Mouse (Mus musculus): Measurements from ENCODE around the gene Lrrtm3. TPM values are rescaled to one million over a fixed set of nuclear protein-coding genes. Genes with fewer than 3 reads are reported as not detected.

The Lrrtm3 gene
- total RNA-seq, 2 experiments from 2014 or later, result not detected

- ATAC-seq (replicated peaks; ENCODE audit: poor library complexity, severe bottlenecking), result no peak
Observed at GRCm38 (mm10) chr10:64049151-64049550, 40.9 kb downstream of the Lrrtm3 start.

DNA sequence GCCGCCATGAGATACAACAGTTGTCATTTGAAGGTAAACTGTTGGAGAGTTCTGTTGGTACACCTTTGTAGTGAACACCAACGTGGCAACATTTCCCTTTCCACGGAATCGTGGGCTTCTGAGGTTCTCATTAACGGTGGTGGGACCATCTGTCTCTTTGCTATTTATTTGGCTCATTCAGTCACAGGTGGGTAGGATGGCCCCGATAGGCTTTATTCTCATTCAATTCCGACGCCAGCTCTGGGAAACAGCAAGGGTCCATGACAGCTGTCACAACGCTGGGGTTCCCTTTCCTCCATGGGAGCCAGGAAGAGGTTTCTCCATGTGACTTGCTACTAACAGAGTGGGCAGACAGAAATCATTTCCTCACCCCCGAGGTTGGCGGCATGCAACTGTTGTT, 48.2 kb downstream of the Lrrtm3 start:
- ATAC-seq (replicated peaks; ENCODE audit: poor library complexity, severe bottlenecking), result no peak

- no peak for ATAC-seq (replicated peaks; ENCODE audit: poor library complexity, severe bottlenecking)
Observed at GRCm38 (mm10) chr10:64041218-64041617, 48.9 kb downstream of the Lrrtm3 start.

GRCm38 (mm10) chr10:64039760-64040535, 50.1 kb downstream of the Lrrtm3 start:
- no peak for ATAC-seq (replicated peaks; ENCODE audit: poor library complexity, severe bottlenecking)

DNA sequence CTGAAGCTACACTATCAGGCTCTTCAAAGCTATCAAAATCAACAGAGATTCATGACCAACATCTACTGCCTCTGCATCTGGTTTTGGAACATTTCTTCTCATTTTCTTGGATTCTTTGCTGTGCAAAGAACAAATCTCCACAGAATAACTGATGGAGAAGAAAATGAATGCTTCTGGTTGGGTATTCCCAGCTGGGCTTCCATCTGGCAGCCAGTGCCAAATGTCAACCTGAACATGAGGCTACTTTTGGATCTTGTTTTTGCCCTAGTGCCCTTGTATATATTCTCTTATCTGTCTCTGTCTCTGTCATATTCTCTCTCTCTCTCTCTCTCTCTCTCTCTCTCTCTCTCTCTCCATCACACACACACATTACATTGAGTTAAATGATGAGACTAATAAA, 59.2 kb downstream of the Lrrtm3 start:
- ATAC-seq (replicated peaks; ENCODE audit: poor library complexity, severe bottlenecking), result no peak

- peak; percentile 56 for ATAC-seq (replicated peaks; ENCODE audit: poor library complexity, severe bottlenecking)
Observed at GRCm38 (mm10) chr10:64023340-64023739, 66.7 kb downstream of the Lrrtm3 start.

- ATAC-seq (replicated peaks; ENCODE audit: poor library complexity, severe bottlenecking), result no peak
Observed at GRCm38 (mm10) chr10:64020347-64020746, 69.7 kb downstream of the Lrrtm3 start.

- no peak for ATAC-seq (replicated peaks; ENCODE audit: poor library complexity, severe bottlenecking)
Observed at GRCm38 (mm10) chr10:64001996-64002395, 88.1 kb downstream of the Lrrtm3 start.

DNA sequence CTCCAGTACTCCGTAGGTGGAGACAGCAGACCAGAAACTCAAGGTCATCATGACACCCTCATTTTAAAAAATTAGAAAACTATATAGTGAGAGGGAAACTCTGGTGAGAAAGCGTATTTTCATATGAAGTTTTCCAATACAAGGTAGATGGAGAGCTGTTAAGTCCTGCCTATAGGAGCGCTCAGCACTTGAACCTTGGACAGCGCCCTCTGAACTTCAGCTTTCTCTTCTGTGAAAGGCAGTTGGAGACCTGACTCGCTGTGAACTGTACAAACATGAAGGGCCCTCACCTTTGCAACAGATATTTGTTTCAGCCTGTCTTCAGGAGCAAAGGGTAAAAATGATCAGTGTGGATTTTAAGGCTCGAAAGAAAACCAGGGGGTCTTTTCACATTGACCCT, 88.5 kb downstream of the Lrrtm3 start:
- ATAC-seq (replicated peaks; ENCODE audit: poor library complexity, severe bottlenecking), result no peak

DNA sequence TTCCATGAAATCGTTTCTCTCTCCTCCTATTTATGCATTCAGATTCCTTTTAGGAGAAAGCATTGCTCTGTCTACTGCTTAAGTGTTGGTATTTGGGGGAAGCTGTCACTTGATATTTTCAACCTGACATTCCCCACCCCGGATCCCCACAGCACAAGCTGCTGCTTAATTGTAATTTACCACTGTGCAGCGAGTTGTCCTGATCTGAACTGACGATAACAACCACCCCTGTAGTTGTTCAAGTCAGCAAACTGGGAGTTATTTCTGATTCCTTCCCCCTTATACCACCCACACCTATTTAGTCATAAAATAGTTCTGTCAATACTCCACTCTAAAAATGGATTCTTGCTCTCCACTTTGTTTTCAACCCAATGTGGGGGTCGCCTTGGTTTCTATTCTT, 95.8 kb downstream of the Lrrtm3 start:
- ATAC-seq (replicated peaks; ENCODE audit: poor library complexity, severe bottlenecking), result no peak

GRCm38 (mm10) chr10:63985576-63985975, 104.5 kb downstream of the Lrrtm3 start:
- ATAC-seq (replicated peaks; ENCODE audit: poor library complexity, severe bottlenecking), result no peak

GRCm38 (mm10) chr10:63979410-63979809, 110.7 kb downstream of the Lrrtm3 start:
- ATAC-seq (replicated peaks; ENCODE audit: poor library complexity, severe bottlenecking), result no peak

GRCm38 (mm10) chr10:63978969-63979368, 111.1 kb downstream of the Lrrtm3 start:
- no peak for ATAC-seq (replicated peaks; ENCODE audit: poor library complexity, severe bottlenecking)

- ATAC-seq (replicated peaks; ENCODE audit: poor library complexity, severe bottlenecking), result no peak
Observed at GRCm38 (mm10) chr10:63978535-63978934, 111.5 kb downstream of the Lrrtm3 start.

DNA sequence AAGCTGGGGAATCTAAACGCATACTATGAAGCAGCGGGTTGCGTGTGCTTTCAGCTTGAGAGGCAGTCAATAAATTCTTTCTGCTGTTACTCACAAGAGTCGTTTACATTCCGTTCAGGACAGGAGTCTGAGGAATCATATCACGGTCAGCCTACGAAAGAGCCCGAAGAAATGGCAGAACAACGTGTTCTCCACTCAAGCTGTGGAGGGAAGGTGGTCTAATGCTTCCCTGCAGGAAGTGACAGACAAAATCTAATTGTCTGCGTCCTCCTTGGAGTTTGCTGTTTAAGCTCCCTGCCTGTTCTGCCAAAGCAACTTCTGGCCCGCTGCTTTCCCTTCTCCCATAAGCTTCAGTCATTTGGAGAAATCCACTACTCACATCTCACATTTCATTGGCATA, 112.0 kb downstream of the Lrrtm3 start:
- ATAC-seq (replicated peaks; ENCODE audit: poor library complexity, severe bottlenecking), result no peak

- ATAC-seq (replicated peaks; ENCODE audit: poor library complexity, severe bottlenecking), result no peak
Observed at GRCm38 (mm10) chr10:63972300-63972699, 117.8 kb downstream of the Lrrtm3 start.

GRCm38 (mm10) chr10:63954308-63954930, 135.7 kb downstream of the Lrrtm3 start:
- no peak for ATAC-seq (replicated peaks; ENCODE audit: poor library complexity, severe bottlenecking)

- ATAC-seq (replicated peaks; ENCODE audit: poor library complexity, severe bottlenecking), result no peak
Observed at GRCm38 (mm10) chr10:63951481-63951880, 138.6 kb downstream of the Lrrtm3 start.

DNA sequence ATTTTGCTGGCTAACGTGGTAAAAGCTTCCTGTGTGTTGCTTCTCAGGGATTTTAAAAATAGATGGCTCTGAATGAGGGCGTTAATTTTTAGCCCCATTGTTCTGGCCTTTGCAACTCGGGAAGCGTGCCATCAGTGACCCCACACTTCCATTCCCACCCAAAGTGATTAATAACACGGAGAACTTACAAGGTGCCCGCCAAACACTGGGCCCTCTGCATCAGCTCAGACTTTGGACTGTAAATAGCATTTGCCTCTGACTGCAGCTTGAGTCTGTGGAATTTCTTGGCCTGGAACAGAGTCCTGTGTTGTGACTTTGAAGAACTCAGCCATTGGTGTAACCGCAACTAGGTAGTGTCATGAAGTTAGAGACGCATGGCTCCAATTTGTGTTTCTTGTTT, 139.2 kb downstream of the Lrrtm3 start:
- ATAC-seq (replicated peaks; ENCODE audit: poor library complexity, severe bottlenecking), result no peak

- no peak for ATAC-seq (replicated peaks; ENCODE audit: poor library complexity, severe bottlenecking)
Observed at GRCm38 (mm10) chr10:63947266-63947665, 142.8 kb downstream of the Lrrtm3 start.

DNA sequence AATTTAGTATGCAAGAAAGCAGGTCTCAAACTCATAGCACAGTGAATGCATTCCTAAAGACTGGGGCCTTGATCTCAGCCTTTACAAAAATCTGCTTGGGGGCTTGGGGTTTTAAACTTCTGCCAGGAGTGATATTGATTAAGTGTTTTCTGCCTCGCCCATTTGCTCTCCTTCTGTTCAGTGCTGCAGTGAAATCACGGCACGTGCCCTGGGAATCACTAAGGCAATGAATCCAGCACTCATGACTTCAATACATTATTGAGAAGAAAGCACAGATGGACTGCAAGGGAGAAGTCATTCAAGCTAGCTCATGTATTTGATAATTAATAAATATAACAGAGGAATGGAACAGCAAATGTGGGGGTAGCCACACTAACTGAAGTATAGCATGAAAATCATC, 144.5 kb downstream of the Lrrtm3 start:
- no peak for ATAC-seq (replicated peaks; ENCODE audit: poor library complexity, severe bottlenecking)

DNA sequence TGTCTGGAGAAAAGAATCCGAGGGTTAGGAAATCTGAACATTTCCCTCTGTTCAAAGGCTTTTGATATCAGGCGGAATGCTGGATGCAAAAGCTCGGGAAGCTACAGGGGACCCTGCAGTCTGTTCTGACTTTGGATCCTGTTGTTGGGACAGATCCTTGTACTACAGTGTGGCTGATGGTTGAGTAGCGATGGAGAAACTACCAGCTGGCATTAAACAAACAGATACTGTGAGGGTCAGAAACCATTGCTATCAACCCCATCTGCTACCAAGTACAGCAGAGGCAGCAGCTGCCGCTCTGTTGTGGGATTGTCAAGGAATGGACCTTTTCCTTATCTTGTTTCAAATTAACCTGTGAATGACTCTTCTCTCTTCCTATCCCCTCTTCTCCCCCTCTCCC, 156.1 kb downstream of the Lrrtm3 start:
- no peak for ATAC-seq (replicated peaks; ENCODE audit: poor library complexity, severe bottlenecking)
